Mouse (Mus musculus): ENCODE data around the gene Zfp882.

DNA sequence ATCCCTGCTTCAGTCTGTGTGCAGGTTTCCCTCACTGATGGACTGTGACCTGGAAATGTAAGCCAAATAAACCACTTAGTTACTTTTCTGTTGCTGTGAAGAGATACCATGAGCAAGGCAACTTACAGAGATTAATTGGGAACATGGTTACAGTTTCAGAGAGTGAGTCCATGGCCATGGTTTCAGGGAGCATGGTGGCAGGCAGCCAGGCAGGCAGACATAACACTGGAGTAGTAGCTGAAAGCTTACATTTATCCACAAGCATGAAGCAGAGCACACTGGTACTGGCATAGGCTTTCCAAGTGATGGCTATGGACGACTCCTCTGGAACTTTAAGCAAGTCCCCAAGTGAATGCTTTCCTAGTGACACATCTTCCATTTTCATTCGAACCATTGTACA is 56.8 kb downstream of the Zfp882 start:
- no peak for TF ChIP-seq CTCF (IDR thresholded peaks at IDR 0.05; ENCODE audit: borderline replicate concordance, insufficient read depth, low read length)
- no peak for TF ChIP-seq POLR2A (IDR thresholded peaks at IDR 0.05; ENCODE audit: low read depth, low read length)

All from embryonic fibroblast, embryonic 13.5 days (primary cell).